Mouse (Mus musculus) bone marrow, adult 2 months (tissue): ENCODE data around the gene Usp33. TPM values are rescaled to one million over a fixed set of nuclear protein-coding genes. Genes with fewer than 3 reads are reported as not detected.

ENCODE experiments used
- H3K27ac ChIP-seq: fragments of 200-500 bp; 2 replicates; pipeline ENCODE4 v1.5.1; 2012; ENCODE audit warnings: low read depth, mild to moderate bottlenecking, control low read depth, inconsistent platforms, low read length; ENCODE audit not compliant: control insufficient read depth, poor library complexity, insufficient read depth
- H3K4me1 ChIP-seq: fragments of 200-500 bp; 2 replicates; pipeline ENCODE4 v1.6.1; 2011; ENCODE audit warnings: low read length; ENCODE audit not compliant: control insufficient read depth, insufficient read depth
- H3K4me3 ChIP-seq: fragments of 200-500 bp; replicated peaks from 2 replicates; pipeline ENCODE3; 2011; ENCODE audit warnings: mild to moderate bottlenecking, low read depth, low read length, control low read depth; ENCODE audit not compliant: control insufficient read depth
- CTCF ChIP-seq: fragments of 200-500 bp; IDR thresholded peaks from 2 replicates; pipeline ENCODE4 v1.5.1; 2011; ENCODE audit warnings: low read length, control low read depth; ENCODE audit not compliant: control insufficient read depth, insufficient read depth
- POLR2A ChIP-seq: fragments of 200-500 bp; IDR thresholded peaks from 2 replicates; pipeline ENCODE4 v1.6.1; 2011; ENCODE audit warnings: low read depth, mild to moderate bottlenecking, control low read depth, low read length, borderline replicate concordance; ENCODE audit not compliant: control insufficient read depth
- WGBS: fragments of 180-500 bp; shearing (Covaris S2); methylation state at CpG from one replicate; pipeline ENCODE4 v1.1.7; 2018; 5-methylcytosine and 5-hydroxymethylcytosine counted together
- polyA plus RNA-seq: library from polyadenylated mRNA; stranded (reverse); fragments of >200 nt; gene quantifications from 2 replicates; pipeline ENCODE4 v1.2.4, GENCODE M21; 2011; ENCODE audit warnings: low replicate concordance; ENCODE audit not compliant: missing spikeins, insufficient read depth, insufficient read length

Usp33 gene
- polyA plus RNA-seq, 1 experiment = 29.3 TPM

DNA sequence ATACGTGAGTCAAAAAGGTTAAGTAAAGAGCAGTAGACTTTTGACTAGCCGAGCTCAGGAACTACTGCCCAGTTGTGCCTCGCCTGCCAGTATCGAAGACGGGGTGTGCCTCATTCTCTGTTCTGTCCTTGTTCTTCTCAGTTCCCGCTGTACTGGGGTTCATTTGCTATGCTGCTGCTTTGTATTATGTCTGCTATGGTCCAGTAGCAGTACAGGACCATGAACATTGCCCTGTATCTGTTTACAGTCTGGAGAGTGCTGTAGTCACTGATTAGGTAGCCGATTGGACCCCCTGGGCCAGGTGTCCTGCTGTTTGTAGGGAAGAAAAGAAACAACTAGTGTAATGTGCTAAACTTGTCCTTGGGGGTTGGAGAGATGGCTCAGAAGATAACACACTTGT lies 91.8 kb downstream of the Usp33 start:
- 93% methylated on average over 7 of the region's 7 CpGs for WGBS

DNA sequence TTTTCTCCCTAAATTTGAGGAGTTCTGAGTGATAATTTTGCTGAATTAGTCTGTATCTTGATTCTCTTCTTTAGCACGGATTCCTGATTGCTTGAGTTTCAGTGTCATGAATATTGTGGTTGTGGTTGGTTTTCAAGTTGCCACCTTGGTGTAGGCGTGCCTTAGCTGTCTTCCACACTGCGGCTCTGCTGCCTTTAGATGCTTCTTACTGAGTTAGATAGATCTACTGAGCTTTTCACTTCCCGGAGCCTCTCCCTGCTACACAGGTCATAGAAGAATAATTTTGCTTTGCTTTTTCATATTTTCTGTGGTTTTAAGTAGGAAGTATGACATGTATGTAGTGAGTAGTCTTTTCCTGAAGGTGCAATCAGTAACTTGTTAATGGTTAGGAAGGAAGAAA lies 96.5 kb downstream of the Usp33 start:
- no peak overlapping the region for H3K4me3 ChIP-seq
- TF ChIP-seq POLR2A = no peak
- TF ChIP-seq CTCF = no peak
- WGBS = 69% methylated on average over 4 of the region's 4 CpGs
- H3K27ac ChIP-seq = no peak overlapping the region
- H3K4me1 ChIP-seq = no peaks in the 10 kb centered on the region; the same call in 1 of the 2 replicates

More for the DNA sequence above, 91.8 kb downstream of the Usp33 start:
- H3K4me3 ChIP-seq = no peak overlapping the region
- H3K27ac ChIP-seq = no peak overlapping the region
- no peaks in the 10 kb centered on the region; the same call in 1 of the 2 replicates for H3K4me1 ChIP-seq
- TF ChIP-seq POLR2A (no peak), CTCF (no peak)

Other genes starting within 250 kb of the Usp33 start
- 4.1 TPM in 1 of 2 replicates, not detected in the other for gene Gipc2, start 180.2 kb upstream of the Usp33 start, polyA plus RNA-seq
- 25.3 and 37.8 TPM in 2 replicates for gene Dnajb4, start 136.2 kb upstream of the Usp33 start, polyA plus RNA-seq
- gene Fubp1, start 136.1 kb upstream of the Usp33 start, polyA plus RNA-seq = 47.1 and 78.2 TPM in 2 replicates
- gene Nexn, start 80.1 kb upstream of the Usp33 start, polyA plus RNA-seq = 2.3 and 7.3 TPM in 2 replicates
- gene Miga1, start 6.1 kb upstream of the Usp33 start, polyA plus RNA-seq = 0.65 and 2.8 TPM in 2 replicates
- 11.5 and 13.2 TPM in 2 replicates for gene Zzz3, start 49.0 kb downstream of the Usp33 start, polyA plus RNA-seq